Mouse (Mus musculus) ovary, postnatal 10 days (tissue): ENCODE measurements around the gene Elavl4.

Experiments used
- DNase-seq: peaks from one replicate; pipeline ENCODE4 v3.0.0; 2022; ENCODE audit warnings: low spot score

Elavl4 gene

GRCm38 (mm10) chr4:110161600-110161999, 190.1 kb downstream of the Elavl4 start:
- DNase-seq, result no peak

GRCm38 (mm10) chr4:110157515-110158159, 194.1 kb downstream of the Elavl4 start:
- DNase-seq, result no peak

- DNase-seq, result no peak
These were observed 195.8 kb downstream of the Elavl4 start for GRCm38 (mm10) chr4:110155954-110156353.
